22 mouse cellular contexts compared by ENCODE assay signal in genomic region chr1:179361481-179362466, GRCm38 (mm10).
DNase-seq lines count a peak whose midpoint lies in the region; ATAC-seq lines count a peak whose summit lies in the region.
"Had no signal": no experiment of that assay in that cellular context is flagged by ENCODE, and none has a peak within 500 bp of the region (broad histone marks: within the 10 kb centered on the region; RNA-seq: fewer than 3 reads in every experiment).

No protein-coding gene starts in this region.

- H3K36me3 ChIP-seq in embryonic facial prominence, embryonic 13.5 days: no peaks in the 10 kb centered on the region
- H3K36me3 ChIP-seq in heart, embryonic 11.5 days (ENCODE audit: control insufficient read depth, insufficient read depth, low read length): no peaks in the 10 kb centered on the region
- H3K36me3 ChIP-seq: heart, embryonic 10.5 days; hindbrain, embryonic 10.5 days; liver, embryonic 12.5 days; midbrain, embryonic 15.5 days; neural tube, embryonic 13.5 days had no signal

- H3K9me3 ChIP-seq in embryonic facial prominence, embryonic 13.5 days: no peaks in the 10 kb centered on the region
- no peaks in the 10 kb centered on the region for H3K9me3 ChIP-seq in heart, embryonic 11.5 days (replicated peaks; ENCODE audit: control insufficient read depth, low read length)
- H3K9me3 ChIP-seq: heart, embryonic 10.5 days; hindbrain, embryonic 10.5 days; liver, embryonic 12.5 days; midbrain, embryonic 15.5 days; neural tube, embryonic 13.5 days had no signal

- no peak; the same call in 1 of the 2 replicates for ATAC-seq in embryonic facial prominence, embryonic 13.5 days (ENCODE audit: insufficient number of reproducible peaks, insufficient read depth, low FRiP score, low TSS enrichment, low read depth)
- ATAC-seq in granulocyte monocyte progenitor cell, adult 5-6 weeks (replicated peaks; ENCODE audit: poor library complexity, severe bottlenecking): peak; percentile 90
- peak; percentile 68 for ATAC-seq in megakaryocyte progenitor cell, adult 5-6 weeks (replicated peaks; ENCODE audit: poor library complexity)
- no peak for ATAC-seq in heart, embryonic 11.5 days (replicated peaks; ENCODE audit: insufficient number of reproducible peaks, low FRiP score, low TSS enrichment)
- ATAC-seq: forebrain, postnatal 0 days; hindbrain, embryonic 16.5 days; intestine, postnatal 0 days; liver, embryonic 12.5 days; midbrain, embryonic 15.5 days had no signal

- no peak overlapping the region for H3K9ac ChIP-seq in embryonic facial prominence, embryonic 13.5 days
- H3K9ac ChIP-seq in heart, embryonic 11.5 days (ENCODE audit: low read depth, low read length): no peak overlapping the region
- H3K9ac ChIP-seq: forebrain, postnatal 0 days; liver, embryonic 12.5 days; midbrain, embryonic 15.5 days; neural tube, embryonic 13.5 days had no signal

- H3K27ac ChIP-seq in embryonic facial prominence, embryonic 13.5 days: peak overlapping the region; percentile 78
- no peak overlapping the region for H3K27ac ChIP-seq in heart, embryonic 11.5 days (ENCODE audit: low read depth, low read length)
- H3K27ac ChIP-seq: heart, embryonic 10.5 days; hindbrain, embryonic 10.5 days; liver, embryonic 12.5 days; midbrain, embryonic 15.5 days; neural tube, embryonic 13.5 days had no signal

- H3K4me2 ChIP-seq in embryonic facial prominence, embryonic 13.5 days: no peak overlapping the region
- H3K4me2 ChIP-seq in heart, embryonic 11.5 days: no peak overlapping the region
- H3K4me2 ChIP-seq: liver, embryonic 12.5 days; midbrain, embryonic 15.5 days; neural tube, embryonic 13.5 days had no signal

- peaks cover 28% of the 10 kb centered on the region for H3K4me1 ChIP-seq in embryonic facial prominence, embryonic 13.5 days
- H3K4me1 ChIP-seq in heart, embryonic 11.5 days (ENCODE audit: control insufficient read depth, insufficient read depth, low read length): no peaks in the 10 kb centered on the region
- H3K4me1 ChIP-seq: heart, embryonic 10.5 days; hindbrain, embryonic 10.5 days; liver, embryonic 12.5 days; midbrain, embryonic 15.5 days; neural tube, embryonic 13.5 days had no signal

- H3K27me3 ChIP-seq in embryonic facial prominence, embryonic 13.5 days: no peaks in the 10 kb centered on the region
- no peaks in the 10 kb centered on the region for H3K27me3 ChIP-seq in heart, embryonic 11.5 days (ENCODE audit: control insufficient read depth, insufficient read depth, low read length)
- H3K27me3 ChIP-seq: liver, embryonic 12.5 days; midbrain, embryonic 15.5 days; neural tube, embryonic 13.5 days had no signal

- peak; percentile 46 for DNase-seq in NIH3T3 (ENCODE audit: low read depth)
- no peak for DNase-seq in gastrocnemius, postnatal 25 days
- DNase-seq in thymus, postnatal 36 days: no peak
- DNase-seq: adrenal gland, postnatal 36 days; cerebellum, adult 11 months; cerebellum, postnatal 10 days; forebrain, postnatal 0 days; heart, postnatal 10 days; kidney, postnatal 25 days; thymus, postnatal 14 days had no signal

- WGBS in embryonic facial prominence, embryonic 13.5 days: 31% methylated on average over 8 of the region's 8 CpGs
- WGBS in heart, embryonic 11.5 days (ENCODE audit: insufficient replicate concordance): 68% methylated on average over 8 of the region's 8 CpGs

- H3K4me3 ChIP-seq in embryonic facial prominence, embryonic 13.5 days: no peak overlapping the region
- H3K4me3 ChIP-seq in heart, embryonic 11.5 days (ENCODE audit: low read depth, low read length): no peak overlapping the region
- H3K4me3 ChIP-seq: heart, embryonic 10.5 days; hindbrain, embryonic 10.5 days; liver, embryonic 12.5 days; midbrain, embryonic 15.5 days; myocyte; neural tube, embryonic 13.5 days had no signal

Comparison
In these comparisons a context has a peak if more than half of its experiments do, and no peak if none do; other contexts are left out.
1. ATAC-seq: peak in granulocyte monocyte progenitor cell, adult 5-6 weeks (single experiment) and megakaryocyte progenitor cell, adult 5-6 weeks (single experiment); none in embryonic facial prominence, embryonic 13.5 days (single experiment) and heart, embryonic 11.5 days (single experiment).